Comparison of ENCODE assay signal across 16 mouse cellular contexts in genomic region chr8:92581051-92581450, GRCm38 (mm10).
DNase-seq lines count a peak whose midpoint lies in the region; ATAC-seq and TF ChIP-seq lines count a peak whose summit lies in the region.
"Had no signal": no experiment of that assay in that cellular context is flagged by ENCODE, and none has a peak within 500 bp of the region (broad histone marks: within the 10 kb centered on the region; RNA-seq: fewer than 3 reads in every experiment).

No protein-coding gene starts in this region.

- 57% methylated on average over 2 of the region's 2 CpGs for WGBS in lung, postnatal 0 days

- peak; percentile 4 for DNase-seq in left cerebral cortex, postnatal 4 days
- DNase-seq in left cerebral cortex, adult 2 months (ENCODE audit: extremely low spot score in 1 of 2, low spot score in 2 of 2): no peak
- peak; percentile 49 for DNase-seq in lung, postnatal 0 days (ENCODE audit: low spot score)
- DNase-seq in lung, postnatal 10 days: peak; percentile 47
- peak; percentile 19 to 52 for DNase-seq in lung, postnatal 4 days
- DNase-seq in kidney, adult 9 months: no peak
- DNase-seq: adrenal gland, adult 8-10 months; cerebellum, adult 11-12 months; cerebellum, adult 9-10 months; forebrain, postnatal 0 days; gastrocnemius, postnatal 14 days; heart, postnatal 36 days had no signal

- H3K4me3 ChIP-seq in left cerebral cortex, adult 2 months: no peak overlapping the region
- no peak overlapping the region for H3K4me3 ChIP-seq in lung, postnatal 0 days (ENCODE audit: low read depth, low read length)
- H3K4me3 ChIP-seq: embryonic facial prominence, embryonic 10.5 days; forebrain, embryonic 13.5 days; heart, embryonic 13.5 days; hindbrain, embryonic 15.5 days had no signal

- no peak for TF ChIP-seq CTCF in left cerebral cortex, adult 2 months (IDR thresholded peaks at IDR 0.05)
- no peak for TF ChIP-seq CTCF in lung, postnatal 0 days (IDR thresholded peaks at IDR 0.05)

- no peak overlapping the region for H3K27ac ChIP-seq in left cerebral cortex, adult 2 months
- no peak overlapping the region for H3K27ac ChIP-seq in lung, postnatal 0 days (ENCODE audit: low read length)
- H3K27ac ChIP-seq: embryonic facial prominence, embryonic 10.5 days; forebrain, embryonic 13.5 days; heart, embryonic 13.5 days; hindbrain, embryonic 15.5 days had no signal

- TF ChIP-seq EP300 in lung, postnatal 0 days (IDR thresholded peaks at IDR 0.05): 0 out of 2 replicates have a peak, but pooled peaks have one; percentile 17

- H3K27me3 ChIP-seq in lung, postnatal 0 days (replicated peaks; ENCODE audit: insufficient read depth, low read length): no peaks in the 10 kb centered on the region
- H3K27me3 ChIP-seq: forebrain, embryonic 13.5 days; heart, embryonic 13.5 days; hindbrain, embryonic 15.5 days had no signal

- ATAC-seq in lung, postnatal 0 days: peak; percentile 46; the same call in 1 of the 2 replicates
- ATAC-seq: forebrain, embryonic 13.5 days; forebrain, postnatal 0 days had no signal

- H3K9me3 ChIP-seq in lung, postnatal 0 days (ENCODE audit: low read length): no peaks in the 10 kb centered on the region
- H3K9me3 ChIP-seq: embryonic facial prominence, embryonic 10.5 days; forebrain, embryonic 13.5 days; heart, embryonic 13.5 days; hindbrain, embryonic 15.5 days had no signal

- no peak overlapping the region for H3K4me2 ChIP-seq in lung, postnatal 0 days (replicated peaks; ENCODE audit: low read depth, low read length)
- H3K4me2 ChIP-seq: forebrain, embryonic 13.5 days; heart, embryonic 13.5 days; hindbrain, embryonic 15.5 days had no signal

- intact Hi-C loops in left cerebral cortex, postnatal 4 days (cut with DNase I): no loop called here
- intact Hi-C loops in left cerebral cortex, adult 2 months (cut with DNase I): no loop called here

- H3K9ac ChIP-seq in lung, postnatal 0 days (replicated peaks; ENCODE audit: low read depth): no peak overlapping the region
- H3K9ac ChIP-seq: forebrain, embryonic 13.5 days; forebrain, postnatal 0 days; heart, embryonic 13.5 days; hindbrain, embryonic 15.5 days had no signal

- no peaks in the 10 kb centered on the region for H3K4me1 ChIP-seq in lung, postnatal 0 days (ENCODE audit: insufficient read depth, low read depth, low read length)
- H3K4me1 ChIP-seq: embryonic facial prominence, embryonic 10.5 days; forebrain, embryonic 13.5 days; heart, embryonic 13.5 days; hindbrain, embryonic 15.5 days had no signal

- H3K36me3 ChIP-seq in lung, postnatal 0 days (ENCODE audit: insufficient read depth, low read length): no peaks in the 10 kb centered on the region
- H3K36me3 ChIP-seq: embryonic facial prominence, embryonic 10.5 days; heart, embryonic 13.5 days; hindbrain, embryonic 15.5 days had no signal

Comparison
In these comparisons a context has a peak if more than half of its experiments do, and no peak if none do; other contexts are left out.
1. DNase-seq: peak in left cerebral cortex, postnatal 4 days (single experiment), lung, postnatal 0 days (single experiment), lung, postnatal 10 days (single experiment) and lung, postnatal 4 days (2 of 2); none in left cerebral cortex, adult 2 months (0 of 2) and kidney, adult 9 months (single experiment).